Mouse (Mus musculus) myocyte (in vitro differentiated cells): ENCODE measurements around the gene Kif3a.

Source experiments
- CEBPB ChIP-seq: IDR thresholded peaks from 2 replicates; pipeline ENCODE4 v1.6.1; 2011; ENCODE audit warnings: mild to moderate bottlenecking, moderate library complexity; ENCODE audit not compliant: poor library complexity, insufficient read depth, severe bottlenecking
- E2F4 ChIP-seq: IDR thresholded peaks from one replicate; pipeline ENCODE4 v1.6.1; 2011; ENCODE audit warnings: mild to moderate bottlenecking, control low read depth, moderate library complexity; ENCODE audit not compliant: insufficient read depth
- MAX ChIP-seq: IDR thresholded peaks from one replicate; pipeline ENCODE4 v1.6.1; 2011; ENCODE audit warnings: low read depth, mild to moderate bottlenecking, control low read depth
- MYOD1 ChIP-seq, 3 experiments: IDR thresholded peaks; one replicate each; pipeline ENCODE4 v1.6.1; 2011; ENCODE audit warnings: control low read depth in 2 of 3, low read depth in 2 of 3, mild to moderate bottlenecking in 2 of 3, moderate library complexity in 1 of 3; ENCODE audit not compliant: insufficient read length in 2 of 3, control insufficient read depth in 1 of 3
- MYOG ChIP-seq, 3 experiments: IDR thresholded peaks; one replicate each; pipeline ENCODE4 v1.6.1; 2011; ENCODE audit warnings: control low read depth in 2 of 3, low read depth in 2 of 3, mild to moderate bottlenecking in 2 of 3; ENCODE audit not compliant: insufficient read length in 2 of 3, control insufficient read depth in 1 of 3, insufficient read depth in 1 of 3
- POLR2A ChIP-seq: IDR thresholded peaks from one replicate; pipeline ENCODE4 v1.6.1; 2011; ENCODE audit warnings: low read depth, mild to moderate bottlenecking, control low read depth, moderate library complexity; ENCODE audit not compliant: insufficient read length
- POLR2AphosphoS2 ChIP-seq: IDR thresholded peaks from one replicate; pipeline ENCODE4 v1.6.1; 2011; ENCODE audit warnings: low read depth, control low read depth; ENCODE audit not compliant: insufficient read length
- REST ChIP-seq: IDR thresholded peaks from one replicate; pipeline ENCODE4 v1.6.1; 2011; ENCODE audit warnings: mild to moderate bottlenecking, control low read depth, moderate library complexity; ENCODE audit not compliant: insufficient read depth, insufficient read length
- SRF ChIP-seq: IDR thresholded peaks from one replicate; pipeline ENCODE4 v1.6.1; 2011; ENCODE audit warnings: low read depth; ENCODE audit not compliant: control insufficient read depth, insufficient read length
- TCF12 ChIP-seq: IDR thresholded peaks from one replicate; pipeline ENCODE4 v1.6.1; 2011; ENCODE audit warnings: mild to moderate bottlenecking, control low read depth; ENCODE audit not compliant: poor library complexity, insufficient read depth, severe bottlenecking
- USF1 ChIP-seq: IDR thresholded peaks from one replicate; pipeline ENCODE4 v1.6.1; 2011; ENCODE audit warnings: low read depth, mild to moderate bottlenecking, control low read depth, moderate library complexity

DNA sequence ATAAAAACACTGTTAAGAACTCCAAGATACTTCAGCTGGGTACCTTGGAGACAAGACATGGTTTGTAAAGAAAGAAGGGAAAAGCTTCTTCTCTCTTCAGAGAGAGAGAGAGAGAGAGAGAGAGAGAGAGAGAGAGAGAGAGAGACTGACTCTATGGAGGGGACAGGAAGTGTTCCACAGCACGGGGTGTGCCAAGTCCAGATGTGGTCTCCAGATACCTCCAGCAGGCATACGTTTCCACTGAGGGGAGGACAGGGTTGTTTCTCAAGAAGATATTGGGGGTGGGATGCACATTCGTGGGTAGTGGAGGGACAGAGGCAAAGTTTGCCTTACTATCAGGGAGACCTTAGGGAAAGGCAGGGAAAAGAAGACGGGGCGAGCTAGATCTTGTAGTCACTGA is 48.4 kb upstream of the Kif3a start:
- TF ChIP-seq POLR2A = no peak
- no peak for TF ChIP-seq E2F4
- TF ChIP-seq USF1 = no peak
- no peak for TF ChIP-seq CEBPB
- TF ChIP-seq MAX = no peak
- no peak for TF ChIP-seq MYOD1 (IDR thresholded peaks at IDR 0.05; ENCODE audit: control insufficient read depth in 1 of 3, insufficient read length in 2 of 3, low read depth in 2 of 3)
- no peak for TF ChIP-seq POLR2AphosphoS2
- no peak for TF ChIP-seq TCF12
- no peak for TF ChIP-seq SRF
- TF ChIP-seq REST = no peak
- no peak for TF ChIP-seq MYOG (IDR thresholded peaks at IDR 0.05; ENCODE audit: control insufficient read depth in 1 of 3, insufficient read depth in 1 of 3, insufficient read length in 2 of 3, low read depth in 2 of 3)
